Mouse (Mus musculus) naive thymus-derived CD4-positive, alpha-beta T cell, adult 2 months (primary cell): ENCODE measurements around the gene Vcpkmt.

Source experiments
- DNase-seq: peaks from one replicate; pipeline ENCODE4 v3.0.0-alpha.2; 2011; ENCODE audit warnings: low read depth

The Vcpkmt gene

GRCm38 (mm10) chr12:69538362-69538950 lies 44.4 kb downstream of the Vcpkmt start:
- DNase-seq = peak; percentile 39

GRCm38 (mm10) chr12:69537675-69538361 lies 45.0 kb downstream of the Vcpkmt start:
- DNase-seq = peak; percentile 63

- DNase-seq = no peak
Measured at GRCm38 (mm10) chr12:69537243-69537674, 45.6 kb downstream of the Vcpkmt start.

- DNase-seq = no peak
Measured at GRCm38 (mm10) chr12:69536616-69537242, 46.1 kb downstream of the Vcpkmt start.

- DNase-seq = peak; percentile 63
Measured at GRCm38 (mm10) chr12:69533237-69533636, 49.6 kb downstream of the Vcpkmt start.

- DNase-seq = no peak
Measured at GRCm38 (mm10) chr12:69532530-69532929, 50.3 kb downstream of the Vcpkmt start.

- DNase-seq = no peak
Measured at GRCm38 (mm10) chr12:69532091-69532490, 50.7 kb downstream of the Vcpkmt start.

- DNase-seq = peak; percentile 71
Measured at GRCm38 (mm10) chr12:69529694-69530403, 53.0 kb downstream of the Vcpkmt start.

GRCm38 (mm10) chr12:69528275-69529032 lies 54.4 kb downstream of the Vcpkmt start:
- no peak for DNase-seq
